Mouse (Mus musculus): ENCODE data around the gene H2-T23.
"Not testable (repeated sequence)": the region's sequence is repeated elsewhere in the genome, so short reads cannot be mapped to it uniquely, and the experiment has no call there.

H2-T23 gene

DNA sequence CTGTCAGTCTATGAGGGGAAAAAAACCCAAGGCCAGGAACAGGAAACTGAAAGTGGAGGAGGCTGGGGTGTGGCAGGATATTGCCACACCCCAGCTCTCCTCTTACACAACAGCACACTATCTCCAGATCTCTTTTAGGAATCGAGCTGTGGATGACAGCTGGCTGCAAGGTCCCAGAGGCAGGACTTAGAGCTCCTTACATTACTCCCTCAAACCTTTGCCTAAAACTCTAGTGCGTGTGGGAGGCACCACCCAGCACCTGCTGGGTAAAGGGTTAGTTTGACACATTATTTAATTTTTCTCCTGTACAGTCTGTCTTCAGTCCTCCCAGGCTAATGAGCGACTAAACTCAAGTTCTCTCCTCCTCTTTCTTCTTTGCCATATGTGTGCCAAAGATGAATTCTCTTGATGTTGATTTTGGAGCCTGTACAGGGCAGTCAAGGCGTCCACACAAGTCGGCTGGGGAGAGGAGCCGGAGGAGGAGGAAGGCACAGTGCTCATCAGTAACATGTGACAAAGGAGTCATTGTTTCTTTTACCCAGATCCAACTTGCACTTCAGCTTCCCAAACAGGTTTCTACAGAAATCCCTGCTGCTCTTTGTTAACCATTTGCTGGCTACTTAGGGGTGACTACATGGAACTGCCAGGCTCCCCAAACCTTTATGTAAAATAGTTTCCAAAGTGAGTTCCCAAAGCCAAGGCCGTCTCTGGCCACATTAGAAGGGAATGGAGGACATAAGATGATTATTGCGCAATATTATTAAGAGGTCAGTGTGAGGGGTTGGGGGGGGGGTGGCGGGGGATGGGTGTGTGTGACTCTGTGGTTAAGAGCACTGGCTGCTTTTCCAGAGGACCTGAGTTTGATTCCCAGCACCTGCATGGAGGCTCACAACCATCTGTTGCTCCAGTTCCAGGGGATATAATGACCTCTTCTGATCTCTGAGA, 8.7 kb downstream of the H2-T23 start:
- DNase-seq (ENCODE audit: low spot score in 2 of 2): no peak

DNA sequence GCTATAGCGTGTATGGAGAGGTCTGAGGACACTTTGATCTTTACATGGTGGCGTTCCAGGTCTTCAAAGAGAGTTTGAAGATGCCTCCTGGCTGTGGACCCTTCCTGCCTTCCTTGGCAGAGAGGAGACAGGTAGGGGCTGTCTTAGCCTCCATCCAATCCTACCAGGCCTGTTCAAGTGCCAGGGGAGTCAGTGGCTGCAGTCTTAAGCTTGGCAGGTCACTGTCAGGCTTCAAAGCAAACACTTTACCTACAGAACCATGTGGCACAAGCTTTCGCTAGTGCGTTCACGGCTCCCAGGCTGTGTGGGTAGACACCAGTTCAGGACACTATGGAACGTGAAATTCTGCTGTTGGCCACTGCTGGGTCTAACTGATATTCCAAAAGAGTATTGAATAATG, 9.7 kb downstream of the H2-T23 start:
- no peak for DNase-seq (ENCODE audit: low spot score in 2 of 2)

DNA sequence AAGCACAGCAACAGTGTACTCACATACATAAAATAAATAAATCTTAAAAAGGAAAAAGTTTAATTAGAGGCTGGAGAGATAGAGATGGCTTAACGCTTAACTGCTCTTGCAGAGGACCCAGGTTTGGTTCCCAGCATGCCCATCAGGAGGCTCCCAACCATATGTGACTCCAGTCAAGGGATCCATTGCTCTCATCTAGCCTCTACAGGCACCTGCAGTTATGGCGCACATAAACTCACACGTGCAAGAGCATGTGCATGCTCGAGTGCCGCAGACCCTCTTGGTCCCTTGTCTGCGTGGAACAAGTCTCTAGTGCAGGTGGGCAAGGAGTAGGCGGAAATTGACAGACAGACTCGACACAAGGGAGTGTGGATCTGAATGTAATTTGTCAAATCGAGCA, 10.6 kb downstream of the H2-T23 start:
- no peak for DNase-seq (ENCODE audit: low spot score in 2 of 2)

DNA sequence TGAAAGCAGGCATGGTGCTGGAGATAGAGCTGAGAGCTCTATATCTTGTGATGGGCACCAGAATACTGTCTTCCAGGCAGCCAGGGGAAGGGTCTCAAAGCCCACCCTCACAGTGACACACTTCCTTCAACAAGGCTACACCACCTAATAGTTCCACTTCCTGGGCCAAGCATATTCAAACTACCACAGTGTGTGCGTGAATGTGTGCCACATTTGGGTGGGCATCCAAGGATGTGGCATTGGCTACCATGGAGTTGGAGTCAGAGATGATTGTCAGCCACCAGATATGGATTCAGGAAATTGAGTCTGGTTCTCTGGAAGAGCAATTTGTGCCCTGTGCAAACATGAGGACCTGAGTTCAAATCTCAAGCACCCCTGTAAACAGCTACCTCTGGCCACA, 11.3 kb downstream of the H2-T23 start:
- no peak for DNase-seq (ENCODE audit: low spot score in 2 of 2)

DNA sequence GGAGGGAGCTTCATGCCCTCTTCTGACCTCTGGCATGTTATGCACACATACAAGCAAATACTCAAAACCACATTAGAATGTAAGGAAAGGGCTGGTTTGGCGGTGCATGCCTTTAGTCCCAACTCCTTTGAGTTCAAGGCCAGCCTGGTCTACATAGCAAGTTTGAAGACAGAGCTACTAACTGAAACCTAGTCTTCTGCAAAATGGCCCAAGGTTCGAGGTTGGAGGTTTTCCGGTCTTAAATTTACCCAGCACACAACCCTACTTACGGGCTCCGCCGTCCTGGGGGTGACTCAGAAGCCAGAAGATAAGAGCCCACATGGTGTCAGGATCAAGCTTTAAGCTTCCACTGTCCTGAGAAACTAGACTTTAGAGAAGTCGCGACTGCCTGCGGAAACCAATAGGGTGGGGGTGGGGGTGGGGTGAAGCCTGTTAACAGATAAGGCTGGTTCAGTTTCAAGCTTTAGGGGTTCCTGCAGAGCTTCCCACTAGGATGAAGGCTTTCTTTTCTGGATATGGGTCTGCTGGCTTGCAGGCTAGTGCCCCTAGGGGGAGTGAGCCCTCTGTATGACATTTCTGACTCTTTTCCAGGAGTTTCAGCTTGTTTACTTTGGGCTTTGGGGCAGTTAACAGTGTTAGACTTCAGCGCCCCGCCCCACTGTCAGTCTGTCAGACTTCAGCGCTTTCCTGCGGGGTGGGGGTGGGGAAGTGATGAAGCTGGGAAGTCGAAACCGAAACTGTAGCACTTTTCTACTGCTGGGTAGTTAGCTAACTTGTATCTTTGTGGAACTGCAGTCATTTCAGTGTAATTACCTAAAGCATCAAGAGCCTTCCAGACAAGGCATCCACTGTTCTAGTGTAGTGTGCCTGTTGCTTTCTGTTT, 12.2 kb downstream of the H2-T23 start, which contains the start of gene H2-T24:
Gene H2-T24 (minus strand): TSS at position 370 of the 883 bp plus-strand sequence.
- no peak for DNase-seq (ENCODE audit: low spot score in 2 of 2)

DNA sequence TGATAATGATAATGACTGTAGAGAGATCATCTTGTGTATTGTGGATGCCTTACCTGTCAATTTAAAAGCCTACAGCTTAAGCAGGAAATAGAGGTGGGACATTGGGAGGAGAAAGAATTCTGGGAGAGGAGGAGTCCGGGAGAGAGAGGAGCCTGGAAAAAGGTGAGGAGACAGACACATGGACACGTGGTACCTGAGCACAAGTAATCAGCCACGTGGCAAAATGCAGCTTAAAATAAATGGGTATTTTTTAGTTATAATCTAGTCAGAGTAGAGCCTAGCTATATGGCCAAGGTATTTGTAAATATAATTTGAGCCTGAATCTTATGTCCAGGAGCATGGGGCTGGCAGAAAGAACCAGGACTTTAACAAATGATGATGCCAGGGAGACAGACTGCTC, 13.1 kb downstream of the H2-T23 start:
- no peak for DNase-seq (ENCODE audit: low spot score in 2 of 2)

DNA sequence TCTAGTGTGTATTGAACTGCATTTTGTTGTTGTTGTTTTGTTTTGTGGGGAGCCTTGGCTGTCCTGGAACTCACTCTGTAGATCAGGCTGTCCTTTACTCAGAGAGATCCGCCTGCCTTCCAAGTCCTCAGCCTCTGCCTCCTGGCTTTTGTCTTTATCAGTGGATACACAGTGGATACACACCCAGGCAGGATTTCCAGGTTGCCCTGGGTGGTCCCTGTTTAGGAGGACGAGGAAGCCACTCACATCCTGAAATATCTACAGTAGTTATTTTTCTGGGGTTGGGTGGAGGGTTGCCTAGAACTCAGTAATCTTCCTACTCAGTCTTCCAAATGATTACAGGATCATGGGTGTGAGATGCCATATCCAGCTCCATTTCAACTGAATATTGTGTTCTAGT, 13.7 kb downstream of the H2-T23 start:
- no peak for DNase-seq (ENCODE audit: low spot score in 2 of 2)

DNA sequence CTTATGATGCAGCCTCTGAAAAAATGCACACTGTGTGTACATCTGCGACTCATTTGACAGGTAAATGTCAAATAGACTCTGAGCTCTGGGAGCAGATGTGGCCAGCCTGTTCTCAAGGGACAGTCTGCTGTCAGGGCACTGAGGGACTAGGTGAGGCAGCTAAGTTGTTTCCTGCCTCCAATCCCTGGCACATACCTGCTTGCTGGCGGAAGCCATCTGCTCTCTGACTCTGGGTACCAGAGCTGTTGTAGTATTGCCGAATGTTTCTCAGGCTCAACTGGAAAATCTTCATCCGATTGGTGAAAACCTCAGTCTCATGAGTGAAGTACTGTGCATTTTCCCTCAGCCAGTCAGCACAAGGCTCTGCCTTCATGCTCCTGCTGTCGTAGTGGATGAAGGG, 15.6 kb downstream of the H2-T23 start:
- no peak for DNase-seq (ENCODE audit: low spot score in 2 of 2)

DNA sequence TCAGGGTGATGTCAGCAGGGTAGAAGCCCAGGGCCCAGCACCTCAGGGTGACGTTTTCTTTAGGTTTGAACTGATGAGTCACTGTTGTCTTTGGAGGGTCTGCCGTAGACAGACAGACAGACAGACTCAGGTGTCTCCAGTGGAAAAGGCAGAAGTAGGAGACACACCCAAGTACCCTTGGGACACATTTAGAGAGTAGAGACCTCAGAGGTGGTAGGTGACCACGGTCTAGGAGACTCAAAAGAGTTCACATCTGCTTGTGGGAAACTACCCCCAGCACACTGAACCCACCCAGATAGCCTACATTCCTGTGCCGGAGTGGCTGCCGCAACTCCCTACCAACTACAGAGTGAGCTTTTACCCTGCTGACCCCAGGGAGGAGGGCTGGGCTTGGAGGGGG, 17.7 kb downstream of the H2-T23 start:
- DNase-seq (ENCODE audit: low spot score in 2 of 2): no peak

DNA sequence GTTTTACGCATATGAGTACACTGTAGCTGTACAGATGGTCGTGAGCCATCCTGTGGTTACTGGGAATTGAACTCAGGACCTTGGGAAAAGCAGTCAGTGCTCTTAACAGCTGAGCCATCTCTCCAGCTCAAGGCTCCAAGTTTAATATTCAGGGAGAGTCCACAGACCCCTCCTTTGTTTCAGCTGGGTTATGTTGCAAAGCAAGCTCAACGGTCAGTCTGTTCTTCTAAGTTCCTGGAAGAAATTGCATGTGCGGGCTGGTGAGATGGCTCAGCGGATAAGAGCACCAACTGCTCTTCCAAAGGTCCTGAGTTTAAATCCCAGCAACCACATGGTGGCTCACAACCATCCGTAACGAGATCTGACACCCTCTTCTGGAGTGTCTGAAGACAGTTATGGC, 28.2 kb downstream of the H2-T23 start:
- DNase-seq (ENCODE audit: low spot score in 2 of 2): not testable (repeated sequence)

DNA sequence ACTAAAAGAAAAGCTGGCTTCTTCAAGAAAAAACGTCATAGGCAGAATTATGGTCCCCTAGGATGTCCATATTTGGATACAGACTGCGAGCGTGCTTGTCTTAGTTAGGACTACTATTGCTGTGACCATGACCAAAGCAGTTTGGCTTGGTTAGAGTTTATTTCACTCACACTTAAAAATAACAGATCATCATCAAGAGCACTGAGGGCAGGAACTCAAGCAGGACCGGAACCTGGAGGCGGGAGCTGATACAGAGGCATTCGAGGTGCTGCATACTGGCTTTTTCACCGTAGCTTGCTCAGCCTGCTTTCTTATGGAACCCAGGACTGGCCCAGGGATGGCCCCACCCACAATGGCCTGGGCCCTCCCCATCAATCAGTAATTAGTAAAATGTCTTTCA, 29.3 kb downstream of the H2-T23 start:
- no peak for DNase-seq (ENCODE audit: low spot score in 2 of 2)

DNA sequence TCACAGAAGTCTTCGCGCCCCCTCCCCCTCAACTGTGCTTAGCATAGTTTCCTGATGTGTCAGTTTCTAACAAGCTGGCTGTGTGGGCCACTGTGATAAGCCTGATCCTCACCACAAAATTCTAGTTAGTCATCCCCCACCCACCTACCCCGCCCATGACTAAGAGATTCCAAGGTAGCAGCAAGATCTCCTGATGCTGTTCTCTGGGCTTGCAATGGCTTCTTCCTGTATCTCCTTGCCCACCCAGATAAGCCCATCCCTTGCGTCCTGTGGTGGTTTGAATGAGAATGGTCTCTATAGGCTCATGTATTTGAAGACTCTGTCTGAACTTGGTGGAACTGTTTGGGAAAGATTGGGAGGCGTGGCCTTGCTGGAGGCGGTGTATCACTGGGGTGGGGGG, 30.7 kb downstream of the H2-T23 start:
- no peak for DNase-seq (ENCODE audit: low spot score in 2 of 2)

DNA sequence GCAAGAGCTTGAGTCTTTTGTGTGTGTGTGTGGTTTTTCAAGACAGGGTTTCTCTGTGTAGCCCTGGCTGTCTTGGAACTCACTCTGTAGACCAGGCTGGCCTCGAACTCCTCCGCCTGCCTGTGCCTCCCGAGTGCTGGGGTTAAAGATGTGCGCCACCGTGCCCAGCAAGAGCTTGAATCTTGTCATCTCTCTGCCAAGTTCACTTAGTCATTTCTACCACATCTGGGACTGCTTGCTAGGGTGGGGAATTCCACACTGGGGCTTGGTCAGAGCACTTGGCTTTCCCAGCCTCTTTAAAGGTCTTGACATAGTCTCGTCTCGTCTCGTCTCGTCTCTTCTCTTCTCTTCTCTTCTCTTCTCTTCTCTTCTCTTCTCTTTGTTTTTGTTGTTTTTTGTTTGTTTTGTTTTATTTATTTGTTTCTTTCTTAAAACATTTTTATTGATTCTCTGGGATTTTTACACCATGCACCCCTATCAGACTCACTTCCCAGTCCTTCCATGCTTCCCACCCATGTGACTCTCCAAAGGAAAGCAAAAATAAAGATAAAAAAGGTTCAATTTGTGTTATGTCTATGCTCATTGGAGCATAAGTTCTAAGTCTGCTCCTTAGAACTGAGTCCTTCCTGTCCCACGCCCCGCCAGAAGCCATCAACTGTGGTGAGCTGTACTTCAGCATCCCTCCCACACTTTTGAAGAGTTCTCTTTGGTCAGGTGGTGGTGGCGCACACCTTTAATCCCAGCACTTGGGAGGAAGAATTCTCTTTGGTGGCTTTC, 31.3 kb downstream of the H2-T23 start:
- DNase-seq (ENCODE audit: low spot score in 2 of 2): no peak

DNA sequence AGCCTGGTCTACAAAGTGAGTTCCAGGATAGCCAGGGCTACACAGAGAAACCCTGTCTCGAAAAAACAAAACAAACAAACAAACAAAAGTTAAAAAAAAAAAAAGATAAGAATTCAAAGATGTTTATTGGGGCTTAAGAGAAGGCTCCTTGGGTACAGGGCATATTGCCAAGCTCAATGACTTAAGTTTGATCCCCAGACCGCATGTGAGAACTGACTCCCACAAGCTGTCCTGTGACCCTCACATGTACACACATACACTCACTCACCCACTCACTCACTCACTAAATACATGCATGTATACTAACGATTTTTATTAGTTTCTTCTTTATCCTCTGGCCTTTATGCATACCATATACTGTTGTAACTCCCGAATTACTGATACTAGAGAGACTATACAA, 32.3 kb downstream of the H2-T23 start:
- no peak for DNase-seq (ENCODE audit: low spot score in 2 of 2)

DNA sequence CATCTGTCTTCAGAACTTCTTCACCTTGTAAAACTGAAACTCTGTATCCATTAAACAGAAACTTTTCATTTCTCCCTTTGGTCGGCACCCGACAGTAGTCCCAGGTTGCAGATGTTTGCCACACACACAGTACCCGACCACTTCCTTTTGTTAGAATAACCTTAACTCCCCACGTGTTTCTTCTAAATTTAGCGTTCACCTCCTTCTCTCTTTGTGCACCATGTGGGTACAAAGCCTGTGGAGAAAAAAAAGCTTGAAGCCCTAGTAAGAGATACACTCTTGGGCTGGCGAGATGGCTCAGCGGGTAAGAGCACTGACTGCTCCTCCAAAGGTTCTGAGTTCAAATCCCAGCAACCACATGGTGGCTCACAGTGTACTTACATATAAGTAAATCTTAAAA, 33.3 kb downstream of the H2-T23 start:
- no peak for DNase-seq (ENCODE audit: low spot score in 2 of 2)

DNA sequence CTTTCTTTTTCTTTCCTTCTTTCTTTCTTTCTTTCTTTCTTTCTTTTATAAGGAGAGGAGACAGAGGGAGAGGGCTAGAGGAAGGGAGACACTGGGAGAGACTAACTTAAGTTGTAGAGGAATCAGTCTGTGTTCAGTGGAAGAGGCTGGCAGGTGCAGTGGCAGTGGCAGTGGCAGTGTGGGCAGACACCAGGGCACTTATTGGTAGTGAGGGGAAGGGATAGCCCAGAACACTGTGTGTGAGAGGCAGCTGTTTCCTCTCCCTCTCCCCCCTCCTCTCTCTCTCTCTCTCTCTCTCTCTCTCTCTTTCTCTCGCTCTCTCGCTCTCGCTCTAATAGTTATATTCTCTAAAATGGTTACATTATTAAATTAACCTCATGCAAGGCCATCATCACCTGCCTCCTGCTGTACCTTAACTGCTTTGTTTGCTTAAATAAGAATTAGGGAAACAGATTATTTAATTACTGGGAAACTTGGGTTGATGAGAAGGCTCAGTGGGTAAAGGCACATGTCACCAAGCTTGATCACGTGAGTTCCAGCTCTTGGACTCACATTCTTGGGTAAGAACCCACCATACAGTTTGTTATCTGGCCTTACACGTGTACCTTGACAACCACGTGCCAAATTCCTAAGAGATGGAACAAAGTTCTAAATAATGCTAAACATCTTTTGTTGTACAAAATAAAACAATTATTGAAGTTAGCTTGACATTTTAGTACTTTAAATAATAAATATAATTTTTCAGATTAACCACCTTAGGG, 33.9 kb downstream of the H2-T23 start:
- DNase-seq (ENCODE audit: low spot score in 2 of 2): no peak

DNA sequence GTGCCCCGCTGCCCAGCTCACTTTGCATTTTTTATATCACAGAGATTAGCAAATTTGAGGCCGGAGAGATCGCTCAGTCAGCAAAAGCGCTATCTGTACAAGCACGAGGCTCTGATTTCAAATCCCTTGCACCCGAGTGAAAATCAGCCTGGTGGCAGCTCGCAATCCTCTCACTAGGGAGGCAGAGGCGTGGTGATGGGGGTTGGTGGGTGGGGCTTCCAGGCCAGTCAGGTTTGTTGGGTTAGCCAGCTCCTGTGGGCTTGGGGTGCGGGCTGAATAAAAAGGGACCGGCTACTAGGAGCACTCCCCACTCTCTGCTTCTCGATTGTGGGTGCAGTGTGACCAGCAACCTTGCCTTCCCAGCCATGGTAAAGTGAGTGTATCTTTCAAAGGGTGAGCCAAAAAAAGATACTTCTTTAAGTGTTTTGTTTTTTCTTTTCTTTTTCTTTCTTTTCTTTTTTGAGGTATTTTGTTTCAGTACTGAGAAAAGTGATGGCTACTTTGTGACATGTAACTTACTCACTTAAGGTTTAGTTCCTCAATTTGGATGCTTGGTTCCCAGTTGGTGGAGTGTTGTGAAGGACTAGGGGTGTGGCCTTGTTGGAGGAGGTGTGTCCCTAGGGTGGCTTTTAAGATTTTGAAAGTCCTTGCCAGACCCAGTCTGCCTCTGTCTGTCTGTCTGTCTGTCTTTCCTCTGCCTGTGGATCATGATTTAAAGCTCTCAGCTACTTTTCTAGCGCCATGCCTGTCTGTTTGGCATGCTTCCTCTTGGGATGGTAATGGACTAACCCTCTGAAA, 34.7 kb downstream of the H2-T23 start:
- DNase-seq (ENCODE audit: low spot score in 2 of 2): no peak

DNA sequence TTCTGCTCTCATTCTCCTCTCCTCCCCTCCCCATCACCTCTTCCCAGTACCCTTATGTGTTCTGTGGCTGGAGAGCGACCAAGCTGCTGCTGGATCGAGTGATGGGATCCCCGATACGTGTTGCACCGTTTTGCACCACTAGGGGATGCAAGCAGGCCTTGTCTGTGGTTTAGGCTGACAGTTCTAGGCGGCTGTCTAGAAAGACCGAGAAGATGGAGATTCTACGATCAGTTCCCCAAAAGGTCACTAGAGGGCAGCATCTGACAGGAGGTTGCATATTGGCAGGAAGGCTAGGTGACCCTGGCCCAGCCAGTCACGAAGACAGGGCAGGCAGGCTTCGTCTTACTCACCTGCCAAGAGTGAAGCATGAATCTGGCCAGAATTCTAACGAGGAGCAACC, 35.7 kb downstream of the H2-T23 start:
- peak; percentile 91 to 98 for DNase-seq (ENCODE audit: low spot score in 2 of 2)

DNA sequence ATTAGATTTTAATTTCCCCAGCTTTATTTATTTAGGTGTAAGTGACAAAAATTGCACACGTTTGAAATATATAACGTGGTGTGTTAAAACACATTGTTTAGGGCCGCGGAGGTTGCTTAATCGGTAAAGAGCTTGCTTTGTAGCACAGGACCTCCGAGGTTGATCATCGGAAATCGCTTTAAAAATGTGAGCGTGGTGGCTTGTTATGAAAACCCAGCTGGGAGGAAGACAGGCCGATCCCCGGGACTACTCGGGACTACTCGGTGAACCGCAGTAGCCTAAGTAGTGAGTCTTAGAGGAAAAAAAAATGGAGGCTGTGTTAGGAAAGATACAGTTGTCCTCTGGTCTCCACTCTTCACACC, 37.8 kb downstream of the H2-T23 start:
- no peak for DNase-seq (ENCODE audit: low spot score in 2 of 2)

DNA sequence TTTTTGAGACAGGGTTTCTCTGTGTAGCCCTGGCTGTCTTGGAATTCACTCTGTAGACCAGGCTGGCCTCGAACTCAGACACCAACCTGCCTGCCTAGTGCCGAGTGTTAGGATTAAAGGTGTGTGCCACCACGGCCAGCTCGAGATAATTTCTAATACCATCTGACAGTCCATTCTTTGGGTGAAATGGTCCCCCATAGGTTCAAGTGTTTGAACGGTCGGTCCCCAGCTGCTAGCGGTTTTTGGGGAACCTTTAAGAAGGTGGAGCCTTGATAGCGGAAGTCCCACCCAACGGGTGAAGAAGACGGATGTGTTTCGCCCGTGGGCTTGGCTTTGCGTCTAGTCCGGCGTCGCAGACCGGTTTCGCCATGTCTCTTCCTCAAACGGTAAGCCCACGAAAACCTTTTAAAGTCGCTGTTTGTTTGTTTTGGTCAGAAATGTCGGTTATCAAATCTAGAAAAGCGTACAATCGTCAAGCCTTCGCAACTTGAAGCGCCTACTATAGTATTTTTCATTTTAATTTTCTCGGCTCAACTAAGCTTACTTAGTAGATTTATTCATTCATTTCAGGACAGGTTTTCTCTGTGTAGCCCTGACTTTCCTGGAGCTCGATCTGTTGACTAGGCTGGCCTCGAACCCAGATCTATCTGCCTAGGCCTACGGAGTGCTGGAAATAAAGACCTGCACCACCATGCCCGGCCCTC, 38.3 kb downstream of the H2-T23 start:
- DNase-seq (ENCODE audit: low spot score in 2 of 2): peak in 1 of 2 experiments; percentile 59

Measured in cerebellum, postnatal 4 days (tissue).